Mouse (Mus musculus) thymus, postnatal 25 days (tissue): Measurements from ENCODE around the gene Efna4.

Source experiments
- DNase-seq: peaks from one replicate; pipeline ENCODE4 v3.0.0; 2022

The Efna4 gene

DNA sequence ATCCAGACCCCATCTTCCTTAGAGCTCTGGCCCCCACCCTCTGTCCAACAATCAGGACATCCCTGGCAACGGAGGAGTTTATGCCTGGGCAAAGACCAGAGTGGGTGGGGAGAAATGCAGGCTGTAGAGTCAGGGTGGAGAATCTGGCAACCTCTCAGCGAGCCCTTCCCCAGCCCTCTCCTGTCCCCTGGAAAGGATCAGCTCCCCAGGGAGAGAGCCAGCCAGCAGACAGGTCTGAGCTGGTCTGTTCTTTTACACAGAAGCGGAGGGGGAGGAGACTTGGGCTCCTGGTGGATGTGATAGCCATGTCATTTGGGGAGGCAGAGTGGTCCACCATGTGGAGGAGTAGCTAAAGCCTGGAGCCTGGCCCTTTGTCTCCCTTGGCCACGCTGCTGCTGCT is 9.2 kb downstream of the Efna4 start:
- DNase-seq: no peak

GRCm38 (mm10) chr3:89327371-89327870 is 10.4 kb downstream of the Efna4 start:
- no peak for DNase-seq

DNA sequence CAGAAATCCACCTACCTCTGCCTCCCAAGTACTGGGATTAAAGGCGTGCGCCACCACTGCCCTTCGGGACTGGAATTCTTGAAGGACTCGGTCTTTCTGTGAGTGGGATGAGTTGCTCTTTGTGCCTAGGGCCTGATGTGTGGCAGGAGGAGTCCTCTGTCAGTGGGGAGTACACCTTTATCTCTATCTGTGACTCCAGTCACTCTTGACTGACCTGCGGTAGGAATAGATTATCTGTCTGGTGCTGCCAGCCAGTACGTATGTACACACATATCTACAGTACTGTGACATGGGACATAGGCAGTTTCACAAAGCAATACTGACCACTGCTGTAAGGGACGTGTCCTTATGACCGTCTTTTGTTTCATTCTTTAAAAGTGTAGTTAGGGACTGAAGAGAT is 11.9 kb downstream of the Efna4 start:
- no peak for DNase-seq

- DNase-seq: peak; percentile 75
Measured at GRCm38 (mm10) chr3:89322514-89323165, 15.2 kb downstream of the Efna4 start, which contains the start of gene Efna3. Gene Efna3 (minus strand): TSS chr3:89322965.

GRCm38 (mm10) chr3:89322131-89322500 is 15.7 kb downstream of the Efna4 start:
- DNase-seq: no peak

GRCm38 (mm10) chr3:89321183-89322130 is 16.4 kb downstream of the Efna4 start:
- DNase-seq: no peak

DNA sequence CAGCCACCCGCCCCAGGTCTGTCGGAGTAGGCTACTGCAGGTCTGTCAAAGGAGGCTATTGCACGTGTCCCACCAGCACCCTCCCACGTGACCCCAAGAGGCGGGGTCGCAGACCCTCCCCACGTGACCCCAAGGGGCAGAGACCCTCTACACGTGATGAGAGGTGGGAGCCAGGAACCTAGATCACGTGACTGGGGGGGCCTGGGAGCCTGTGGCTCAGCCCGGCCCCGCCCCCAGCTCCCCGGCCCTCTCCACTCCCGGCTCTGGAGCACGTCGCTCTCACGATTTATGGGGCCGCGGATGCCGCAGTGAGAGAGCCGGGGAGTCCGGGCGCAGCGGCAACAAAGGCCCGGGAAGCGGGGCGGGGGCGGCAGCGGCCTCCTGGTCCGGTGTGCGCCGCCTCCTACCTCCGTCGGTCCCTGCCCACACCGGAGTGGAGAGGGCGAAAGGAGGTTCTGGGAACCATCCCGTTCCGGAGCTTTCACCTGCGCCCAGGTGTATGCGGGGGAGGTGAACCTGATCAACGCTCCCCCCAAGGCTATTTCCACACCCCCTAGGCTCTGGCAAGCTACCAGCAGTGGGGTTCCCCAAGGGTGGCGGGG is 17.1 kb downstream of the Efna4 start:
- DNase-seq: peak; percentile 17

- DNase-seq: peak; percentile 19
Measured at GRCm38 (mm10) chr3:89319591-89320350, 18.1 kb downstream of the Efna4 start.

DNA sequence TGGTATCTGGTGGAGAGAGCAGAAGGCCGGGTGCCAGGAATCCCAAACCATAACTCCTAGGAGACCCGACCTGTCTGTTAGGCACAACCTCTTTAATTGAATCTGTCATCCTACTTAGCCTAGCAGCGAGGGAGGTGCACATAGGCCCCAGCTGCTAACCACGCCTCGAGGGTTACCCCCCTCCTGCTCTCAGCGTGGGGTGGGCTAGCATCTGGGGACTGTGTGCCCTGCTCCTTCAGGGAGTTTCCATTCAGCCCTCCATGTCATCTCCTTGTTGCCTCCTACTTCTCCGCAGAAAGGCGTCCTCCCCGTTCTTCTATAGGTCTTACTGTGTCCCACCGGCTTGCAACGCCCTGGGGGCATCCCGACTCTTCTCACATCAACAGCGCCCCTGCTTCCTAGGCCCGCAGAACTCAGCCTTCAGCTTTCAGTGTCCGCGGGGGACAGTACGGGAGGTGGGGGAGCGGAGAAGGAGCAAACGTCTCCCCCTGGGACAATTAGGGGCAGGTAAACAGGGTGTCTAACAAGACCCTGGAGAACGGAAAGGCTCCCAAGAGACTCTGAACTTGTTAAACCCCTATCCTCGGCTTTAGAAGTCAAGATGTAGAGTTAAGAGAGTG is 18.7 kb downstream of the Efna4 start:
- no peak for DNase-seq

DNA sequence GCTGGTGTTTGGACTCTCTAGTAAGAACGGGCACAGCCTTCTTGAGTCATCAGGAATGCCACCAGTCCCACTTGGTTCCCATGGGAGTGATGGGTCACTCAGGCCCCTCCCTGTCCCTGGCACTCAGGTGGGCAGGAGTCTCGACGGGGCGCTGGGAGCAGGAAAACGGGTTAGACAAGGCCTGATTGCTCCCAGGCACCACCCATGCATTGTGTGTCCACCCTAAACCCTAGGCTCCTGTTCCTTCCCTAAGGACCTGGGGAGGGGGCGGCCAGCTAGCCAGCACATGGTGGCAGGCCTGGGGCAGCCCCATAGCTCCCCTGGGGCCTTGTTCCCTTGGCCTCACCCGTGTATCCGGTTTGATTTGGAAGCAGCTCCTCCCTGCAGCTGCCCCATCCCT is 19.5 kb downstream of the Efna4 start:
- DNase-seq: no peak

DNA sequence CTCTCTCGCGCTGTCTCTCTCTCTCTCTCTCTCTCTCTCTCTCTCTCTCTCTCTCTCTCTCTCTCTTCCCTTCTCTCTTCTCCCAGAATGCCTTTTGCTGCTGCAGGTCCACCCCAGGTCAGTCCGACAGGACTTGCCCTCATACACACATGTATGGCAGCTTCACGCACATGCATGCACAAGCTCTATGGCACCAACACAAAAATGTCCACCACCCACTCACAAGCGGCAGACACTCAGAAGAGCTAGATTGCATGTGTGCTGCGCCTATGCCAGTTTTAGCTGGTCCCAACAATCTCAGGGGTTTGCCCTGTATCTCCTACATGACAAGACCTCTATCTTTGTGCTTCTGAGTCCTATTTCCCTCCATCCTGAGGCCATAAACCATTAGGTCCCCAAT is 20.6 kb downstream of the Efna4 start:
- no peak for DNase-seq

- peak; percentile 80 for DNase-seq
Measured at GRCm38 (mm10) chr3:89316833-89317232, 21.0 kb downstream of the Efna4 start.

GRCm38 (mm10) chr3:89315930-89316831 is 21.6 kb downstream of the Efna4 start:
- DNase-seq: no peak

DNA sequence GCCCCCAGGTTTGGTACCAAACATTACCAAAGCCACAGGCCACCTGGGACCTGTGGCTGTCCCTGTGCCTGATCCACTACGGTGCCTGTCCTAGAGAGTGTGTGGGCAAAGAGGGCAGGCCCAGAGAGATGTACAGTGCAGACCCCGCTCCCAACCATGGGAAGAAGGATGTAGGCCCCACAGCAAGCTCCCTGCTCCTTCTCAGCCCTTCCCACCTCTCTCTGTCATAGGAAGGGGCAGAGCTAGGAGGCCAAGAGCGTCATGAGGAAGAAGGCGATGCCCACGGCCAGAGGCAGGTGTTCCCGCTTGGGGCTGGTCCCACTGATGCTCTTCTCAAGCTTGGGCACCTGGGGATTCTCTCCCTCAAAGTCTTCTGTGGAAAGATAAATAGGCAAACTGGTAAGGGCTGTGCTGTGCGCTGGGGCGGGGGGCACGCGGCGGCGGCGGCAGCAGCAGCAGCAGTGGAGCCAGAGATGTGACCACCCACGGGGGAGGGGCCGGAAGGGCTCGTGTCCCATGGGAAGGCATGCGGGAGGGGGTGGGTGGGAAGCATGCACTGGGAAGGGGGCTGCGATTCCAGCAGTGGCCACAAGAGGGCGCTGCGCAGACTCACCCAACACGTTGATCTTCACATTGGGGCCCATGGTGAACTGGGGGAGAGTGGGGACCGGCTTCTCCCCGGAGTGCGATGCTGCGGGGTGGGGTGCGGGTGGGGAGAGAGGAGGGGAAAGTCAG is 22.5 kb downstream of the Efna4 start:
- DNase-seq: peak; percentile 66

DNA sequence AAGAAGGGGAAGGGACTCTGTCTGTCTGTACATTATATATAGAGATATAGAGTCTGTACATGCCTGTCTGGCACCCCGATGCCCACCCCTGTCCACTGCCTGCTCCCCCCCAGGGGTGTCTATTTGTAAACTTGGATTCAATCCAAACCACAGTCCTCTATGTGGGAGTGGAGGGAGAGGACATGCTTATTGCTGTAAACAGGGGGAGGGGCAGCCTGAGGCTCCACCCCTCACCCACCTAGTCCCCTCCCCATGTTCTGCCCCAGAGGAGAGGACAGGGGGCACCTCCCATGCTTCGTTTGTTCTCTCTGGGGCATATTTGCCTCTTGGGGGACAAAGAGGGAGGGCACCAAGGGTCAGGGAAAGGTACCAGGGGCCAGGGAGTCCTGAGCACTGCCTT is 23.0 kb downstream of the Efna4 start:
- no peak for DNase-seq

- no peak for DNase-seq
Measured at GRCm38 (mm10) chr3:89314340-89314739, 23.5 kb downstream of the Efna4 start.

- peak; percentile 61 for DNase-seq
Measured at GRCm38 (mm10) chr3:89308089-89308488, 29.7 kb downstream of the Efna4 start.

- DNase-seq: no peak
Measured at GRCm38 (mm10) chr3:89305551-89306325, 32.1 kb downstream of the Efna4 start.

GRCm38 (mm10) chr3:89305105-89305504 is 32.7 kb downstream of the Efna4 start:
- DNase-seq: no peak

DNA sequence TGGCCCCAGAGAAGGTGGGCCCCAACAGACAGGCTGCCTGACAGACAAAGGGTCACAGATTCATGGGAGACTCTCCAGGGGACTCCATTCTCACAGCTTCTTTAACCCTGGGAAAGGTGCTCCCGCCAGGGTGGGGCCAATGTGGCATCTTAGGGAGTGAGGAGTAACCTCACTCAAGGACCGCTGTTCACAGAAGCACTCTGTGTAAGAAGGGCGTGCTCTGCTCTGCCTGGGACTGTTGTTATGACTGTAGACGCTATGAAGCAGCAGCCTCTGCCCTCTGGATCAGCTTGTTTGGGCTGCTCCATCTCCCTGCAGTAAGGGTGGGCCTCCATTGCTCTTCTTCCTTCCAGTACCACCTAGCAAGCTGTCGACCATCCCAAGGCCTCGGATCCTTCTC is 33.4 kb downstream of the Efna4 start:
- no peak for DNase-seq
